Mouse (Mus musculus) heart, adult 9 months (tissue): Measurements from ENCODE around the gene Fam229b.

Experiments
- DNase-seq, 2 experiments: peaks; one replicate each; pipeline ENCODE4 v3.0.0; 2022; ENCODE audit warnings: low spot score in 2 of 2

Fam229b gene

DNA sequence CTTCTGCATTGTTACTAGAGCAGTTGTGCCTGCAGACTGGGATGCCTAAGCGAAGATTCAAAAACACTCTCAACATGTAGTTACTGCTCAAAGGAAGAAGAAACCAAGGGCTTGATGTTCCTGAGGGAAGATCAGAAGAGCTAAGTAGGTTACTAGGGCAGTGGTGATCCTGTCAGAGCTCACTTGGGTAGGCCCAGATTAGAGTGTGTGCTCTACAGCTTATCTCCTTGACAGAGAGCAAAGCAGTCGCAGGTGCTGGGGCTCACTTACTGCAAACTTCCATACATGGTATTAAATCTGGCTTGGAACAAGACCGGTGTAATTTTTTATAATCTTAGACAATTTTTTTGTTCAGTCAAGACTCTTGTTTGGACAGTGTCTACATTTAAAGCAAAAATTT lies 4.1 kb upstream of the Fam229b start:
- DNase-seq = no peak

DNA sequence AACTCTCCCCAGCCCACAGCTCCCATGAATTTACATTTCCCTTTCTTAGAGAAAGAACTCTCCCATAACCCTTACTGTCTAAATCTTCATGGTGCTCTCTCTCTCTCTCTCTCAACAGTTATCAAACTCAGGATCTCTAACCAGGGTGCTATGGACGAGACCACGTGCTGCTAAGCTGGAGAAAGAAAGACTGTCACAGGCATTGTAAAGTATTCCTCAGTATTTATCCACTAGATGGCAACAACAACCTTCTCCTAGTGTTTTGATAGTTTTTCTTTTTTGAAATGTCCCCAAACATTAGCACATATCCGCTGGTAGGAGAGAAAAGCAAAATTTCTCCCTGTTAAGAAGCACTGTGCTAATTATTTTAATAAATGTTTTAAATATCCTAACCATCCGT lies 12.3 kb downstream of the Fam229b start:
- DNase-seq = no peak

DNA sequence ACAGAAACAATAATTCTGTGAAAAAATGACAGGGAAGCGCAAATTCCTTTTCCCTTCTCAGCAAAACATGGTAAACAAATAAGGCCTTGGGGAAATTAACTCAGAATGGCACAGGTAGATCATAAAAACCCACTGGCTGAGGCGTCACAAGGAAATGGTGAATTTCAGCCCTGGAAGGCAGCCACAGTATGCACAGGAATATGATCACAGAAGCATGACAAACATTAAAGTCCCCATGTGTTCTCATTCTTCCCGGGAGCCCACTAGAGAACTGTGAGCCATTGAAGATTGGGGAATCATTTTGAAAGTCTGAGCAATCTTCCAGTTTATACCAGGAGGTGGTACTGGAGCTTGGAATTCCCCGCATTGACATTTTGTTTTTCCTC lies 24.2 kb downstream of the Fam229b start:
- DNase-seq = no peak

DNA sequence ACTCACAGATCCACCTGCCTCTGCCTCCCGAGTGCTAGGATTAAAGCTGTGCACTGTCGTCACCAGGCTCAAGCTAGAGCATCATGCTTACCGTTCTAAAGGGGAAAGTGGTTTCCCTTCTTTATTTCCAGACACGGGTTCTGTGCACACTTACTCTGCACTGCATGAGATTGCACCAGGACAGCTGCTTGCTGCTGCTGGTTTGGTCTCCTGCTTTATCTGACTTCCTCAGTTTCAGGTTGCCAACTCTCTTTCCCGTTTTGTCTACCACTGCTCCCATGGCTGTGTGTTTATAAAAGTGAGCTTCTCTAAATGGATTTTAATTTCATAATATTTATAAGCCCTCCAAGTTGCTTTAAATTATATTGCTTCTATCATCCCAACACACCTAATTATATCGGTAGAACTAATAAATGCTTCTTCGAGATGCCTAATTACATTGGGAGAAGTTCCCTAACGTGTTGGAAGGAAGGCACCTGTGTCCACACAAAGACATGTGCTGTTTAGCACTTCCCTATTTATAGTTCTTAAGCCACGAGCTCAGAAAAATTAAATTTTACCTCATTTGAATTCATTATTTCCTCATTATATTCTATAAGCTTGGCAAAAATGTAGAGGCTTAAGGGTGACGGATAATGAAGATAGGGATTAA lies 24.8 kb downstream of the Fam229b start:
- DNase-seq = no peak

DNA sequence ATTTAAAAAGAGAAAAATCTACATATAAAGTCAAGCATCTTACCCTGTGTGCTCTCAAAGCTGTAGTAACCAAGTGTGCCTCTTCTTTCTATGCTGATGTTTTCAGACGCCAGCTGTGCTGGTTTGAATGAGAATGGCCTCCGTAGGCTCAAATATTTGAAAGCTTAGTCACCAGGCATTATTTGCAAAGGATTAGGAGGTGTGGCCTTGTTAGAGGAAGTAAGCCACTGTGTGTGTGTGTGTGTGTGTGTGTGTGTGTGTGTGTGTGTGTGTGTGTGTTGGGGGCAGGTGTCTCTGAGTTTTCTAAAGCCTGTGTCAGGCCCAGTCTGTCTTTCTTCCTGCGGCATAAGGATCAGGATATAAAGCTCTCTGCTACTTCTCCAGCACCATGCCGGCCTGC lies 26.8 kb downstream of the Fam229b start:
- DNase-seq = no peak

DNA sequence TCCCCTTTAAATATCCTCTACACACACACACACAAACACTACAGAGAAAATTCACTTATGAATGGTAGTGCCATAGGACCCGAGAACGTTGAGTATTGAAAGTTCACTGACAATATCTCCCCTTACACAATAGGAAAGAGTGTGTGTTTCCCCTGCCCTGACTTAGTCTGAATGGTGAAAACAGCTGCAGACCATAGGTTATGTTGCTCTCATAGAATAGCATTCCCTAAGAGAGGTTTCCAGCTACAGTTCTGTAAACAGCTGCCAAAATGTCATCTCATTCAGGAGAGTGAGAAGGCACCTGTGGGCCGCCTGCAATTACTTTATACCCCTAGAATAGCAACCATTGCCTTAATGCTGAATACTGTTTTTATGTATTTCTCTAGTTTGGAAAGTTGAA lies 27.3 kb downstream of the Fam229b start:
- DNase-seq = no peak

DNA sequence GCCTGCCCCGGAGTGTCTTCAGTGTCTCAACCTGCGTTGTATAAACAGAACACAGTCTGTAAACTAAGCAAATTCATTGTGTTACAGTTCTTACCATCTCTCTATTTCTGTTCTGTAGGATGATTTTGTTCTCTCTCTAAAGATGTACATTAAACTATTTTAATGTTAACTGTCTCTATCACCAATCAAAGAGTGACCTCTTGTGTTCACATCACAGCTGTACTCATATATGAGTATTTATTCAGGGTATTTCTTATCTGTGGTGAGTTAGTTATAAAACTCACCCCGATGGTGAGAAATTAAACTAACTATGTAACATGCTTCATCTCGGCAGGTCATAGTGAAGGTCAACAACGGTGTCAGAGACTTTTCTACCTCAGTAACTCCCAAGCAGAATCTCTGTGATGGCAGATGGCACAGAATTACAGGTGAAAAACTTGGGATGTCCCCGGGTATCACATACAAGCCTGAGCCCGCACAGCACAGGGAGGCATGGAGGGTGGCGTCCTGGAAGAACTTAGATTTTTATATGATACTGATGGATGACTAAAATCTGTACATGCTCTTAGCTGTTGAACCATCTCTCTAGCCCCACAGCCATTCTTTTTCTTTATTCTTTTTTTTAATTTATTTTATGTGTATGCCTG lies 28.8 kb downstream of the Fam229b start:
- no peak for DNase-seq

DNA sequence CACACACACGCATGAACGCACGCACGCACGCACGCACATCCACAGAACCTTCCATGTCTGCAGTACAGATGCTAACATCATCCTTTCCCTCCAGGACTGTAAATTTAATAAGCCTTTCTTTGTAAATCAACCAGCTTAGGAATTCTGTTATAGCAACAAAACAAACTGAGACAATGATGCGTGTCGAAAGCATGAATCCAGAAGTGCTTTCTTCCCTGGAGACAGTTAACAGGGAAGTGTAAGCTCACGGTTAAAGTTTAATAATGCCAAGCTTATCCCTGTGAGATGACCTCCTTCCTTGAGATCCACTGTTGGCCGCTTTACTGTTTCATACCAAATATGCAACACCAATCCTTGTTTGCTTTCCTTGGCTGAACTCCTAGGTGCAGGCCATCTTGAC lies 35.0 kb downstream of the Fam229b start:
- DNase-seq = no peak

DNA sequence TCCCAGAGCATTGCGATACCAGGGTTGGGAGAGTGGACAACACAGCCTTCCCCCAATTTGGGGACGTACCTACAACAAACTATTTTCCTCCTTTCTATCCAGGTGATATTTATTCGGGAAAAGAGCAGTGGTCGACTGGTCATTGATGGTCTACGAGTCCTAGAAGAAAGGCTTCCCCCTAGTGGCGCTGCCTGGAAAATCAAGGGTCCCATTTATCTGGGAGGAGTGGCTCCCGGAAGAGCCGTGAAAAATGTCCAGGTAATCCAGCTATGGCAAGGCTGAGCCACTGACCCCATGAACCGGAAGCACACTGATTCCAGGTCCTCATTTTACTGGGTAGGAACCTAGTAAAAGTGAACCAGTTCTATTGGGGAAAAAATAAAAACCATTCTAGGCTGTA lies 36.7 kb downstream of the Fam229b start:
- no peak for DNase-seq

DNA sequence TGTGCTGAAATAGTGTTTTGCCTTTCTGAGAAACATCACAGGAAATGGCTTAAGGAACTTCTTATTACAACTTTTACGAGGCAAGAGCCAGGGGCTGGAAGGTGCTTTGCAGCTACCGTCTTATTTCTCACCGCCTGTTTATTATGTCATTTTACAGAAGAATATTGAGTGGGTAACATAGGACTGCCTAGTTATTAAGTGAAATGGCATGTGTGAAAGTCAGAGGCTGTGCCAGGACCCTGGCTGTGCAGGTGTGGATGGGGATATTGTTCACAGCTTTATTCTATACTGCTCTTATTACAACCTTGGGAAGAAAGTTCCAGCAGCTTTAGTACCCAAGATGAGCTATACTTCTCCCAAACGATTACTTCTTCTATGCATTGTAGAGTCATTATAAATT lies 61.7 kb downstream of the Fam229b start:
- DNase-seq = no peak
